In the genomic region with DNA sequence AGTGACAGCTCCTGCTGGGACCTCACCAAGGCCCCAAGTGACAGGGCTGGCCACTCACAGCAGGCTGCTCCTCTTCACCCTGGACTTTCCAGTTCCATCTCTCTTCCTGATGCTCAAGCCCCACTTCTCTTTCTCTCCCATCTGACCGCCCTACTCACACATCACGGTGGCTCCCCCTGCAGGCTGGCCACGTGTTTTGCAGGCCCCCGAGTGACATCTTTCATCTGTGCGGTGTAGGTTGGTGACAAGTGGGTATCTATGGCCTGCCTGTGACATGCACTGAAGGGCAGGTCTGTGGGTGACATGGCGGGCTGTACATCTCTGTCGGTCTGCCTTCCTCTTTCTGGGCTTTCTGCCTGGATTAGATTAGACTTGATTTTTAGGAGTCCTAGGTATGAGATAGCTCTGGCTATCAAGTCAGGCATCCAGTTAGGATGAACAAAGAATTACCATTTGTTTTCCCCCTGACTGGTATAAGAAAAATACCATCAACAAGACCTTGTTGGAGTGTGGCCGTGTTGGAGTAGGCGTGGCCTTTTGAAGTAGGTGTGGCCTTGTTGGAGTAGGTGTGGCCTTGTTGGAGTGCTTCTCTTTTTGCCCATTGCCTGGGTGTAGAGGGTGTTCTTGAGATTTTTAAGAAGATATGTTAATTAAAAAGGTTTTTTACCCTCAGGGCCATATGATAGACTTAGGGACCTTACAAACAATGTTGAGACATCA, we compare ENCODE assay signal across 9 mouse cellular contexts.
DNase-seq lines count a peak whose midpoint lies in the region; ATAC-seq and TF ChIP-seq lines count a peak whose summit lies in the region.
"Had no signal": no experiment of that assay in that cellular context is flagged by ENCODE, and none has a peak within 500 bp of the region (broad histone marks: within the 10 kb centered on the region; RNA-seq: fewer than 3 reads in every experiment).

No protein-coding gene starts in this region.

- H3K4me3 ChIP-seq in kidney, adult 2 months (ENCODE audit: insufficient read depth, low read depth, low read length), result no peak overlapping the region
- no peak overlapping the region for H3K4me3 ChIP-seq in kidney, embryonic 15.5 days (replicated peaks)
- H3K4me3 ChIP-seq in E14TG2a.4 (replicated peaks; ENCODE audit: low read length), result no peak overlapping the region
- no peak overlapping the region for H3K4me3 ChIP-seq in midbrain, postnatal 0 days (ENCODE audit: low read depth, low read length)
- H3K4me3 ChIP-seq: stomach, embryonic 15.5 days had no signal

- H3K4me2 ChIP-seq in kidney, embryonic 15.5 days, result no peak overlapping the region
- H3K4me2 ChIP-seq in midbrain, postnatal 0 days (ENCODE audit: low read depth, low read length, poor library complexity, severe bottlenecking), result no peak overlapping the region
- H3K4me2 ChIP-seq: stomach, embryonic 15.5 days had no signal

- no peak for ATAC-seq in kidney, embryonic 15.5 days (replicated peaks; ENCODE audit: low FRiP score)
- ATAC-seq in midbrain, postnatal 0 days (ENCODE audit: low FRiP score), result no peak

- H3K9me3 ChIP-seq in kidney, embryonic 15.5 days (replicated peaks), result no peaks in the 10 kb centered on the region
- peaks cover 21% of the 10 kb centered on the region for H3K9me3 ChIP-seq in E14TG2a.4 (ENCODE audit: low read length)
- no peaks in the 10 kb centered on the region for H3K9me3 ChIP-seq in midbrain, postnatal 0 days (ENCODE audit: low read length)
- H3K9me3 ChIP-seq: stomach, embryonic 15.5 days had no signal

- no peak for TF ChIP-seq POLR2A in kidney, adult 2 months (IDR thresholded peaks at IDR 0.05; ENCODE audit: low read depth, low read length)

- no peaks in the 10 kb centered on the region for H3K36me3 ChIP-seq in kidney, adult 2 months (ENCODE audit: control insufficient read depth, insufficient read depth, low read length)
- H3K36me3 ChIP-seq in kidney, embryonic 15.5 days, result no peaks in the 10 kb centered on the region
- H3K36me3 ChIP-seq in E14TG2a.4 (ENCODE audit: insufficient read depth, low read length), result no peaks in the 10 kb centered on the region
- H3K36me3 ChIP-seq in midbrain, postnatal 0 days (ENCODE audit: insufficient read depth, low read length), result no peaks in the 10 kb centered on the region
- H3K36me3 ChIP-seq: stomach, embryonic 15.5 days had no signal

- H3K27me3 ChIP-seq in kidney, adult 2 months (replicated peaks; ENCODE audit: control insufficient read depth, insufficient read depth, low read length), result no peaks in the 10 kb centered on the region
- no peaks in the 10 kb centered on the region for H3K27me3 ChIP-seq in kidney, embryonic 15.5 days
- H3K27me3 ChIP-seq in E14TG2a.4 (ENCODE audit: insufficient read depth, low read length), result no peaks in the 10 kb centered on the region
- no peaks in the 10 kb centered on the region for H3K27me3 ChIP-seq in midbrain, postnatal 0 days (ENCODE audit: insufficient read depth, low read length)
- H3K27me3 ChIP-seq: stomach, embryonic 15.5 days had no signal

- DNase-seq in kidney, adult 2 months, result no peak
- DNase-seq in cerebellum, adult 11-12 months, result peak; percentile 25
- no peak for DNase-seq in midbrain, postnatal 0 days (ENCODE audit: low spot score)
- no peak for DNase-seq in layer of hippocampus, postnatal 25 days (ENCODE audit: extremely low spot score in 1 of 2, low spot score in 1 of 2)
- DNase-seq in kidney, postnatal 10 days, result no peak
- DNase-seq in kidney, adult 9 months, result no peak

- no peak overlapping the region for H3K9ac ChIP-seq in kidney, embryonic 15.5 days
- no peak overlapping the region for H3K9ac ChIP-seq in midbrain, postnatal 0 days (replicated peaks; ENCODE audit: low read length, poor library complexity, severe bottlenecking)
- H3K9ac ChIP-seq: stomach, embryonic 15.5 days had no signal

- 67% methylated on average over 9 of the region's 9 CpGs for WGBS in kidney, adult 2 months
- WGBS in kidney, embryonic 15.5 days, result 74% methylated on average over 9 of the region's 9 CpGs
- WGBS in midbrain, postnatal 0 days, result 61% methylated on average over 9 of the region's 9 CpGs

- no peak overlapping the region for H3K27ac ChIP-seq in kidney, adult 2 months (ENCODE audit: insufficient read depth, low read depth, low read length)
- H3K27ac ChIP-seq in kidney, embryonic 15.5 days, result no peak overlapping the region
- no peak overlapping the region for H3K27ac ChIP-seq in midbrain, postnatal 0 days (ENCODE audit: low read depth, low read length)
- H3K27ac ChIP-seq: stomach, embryonic 15.5 days had no signal

- peak; percentile 47 for TF ChIP-seq CTCF in kidney, adult 2 months (conservative IDR thresholded peaks at IDR 0.05; ENCODE audit: insufficient read depth, insufficient read length, low read depth, low read length)
- TF ChIP-seq CTCF in E14TG2a.4 (conservative IDR thresholded peaks at IDR 0.05; ENCODE audit: low read length), result peak; percentile 85
- peak; percentile 44 for TF ChIP-seq CTCF in midbrain, postnatal 0 days (IDR thresholded peaks at IDR 0.05)

- no peaks in the 10 kb centered on the region for H3K4me1 ChIP-seq in kidney, adult 2 months (ENCODE audit: control insufficient read depth, insufficient read depth, low read length)
- H3K4me1 ChIP-seq in kidney, embryonic 15.5 days, result peaks cover 11% of the 10 kb centered on the region
- peaks cover 16% of the 10 kb centered on the region for H3K4me1 ChIP-seq in E14TG2a.4 (replicated peaks; ENCODE audit: low read depth, low read length)
- H3K4me1 ChIP-seq in midbrain, postnatal 0 days (ENCODE audit: insufficient read depth, low read length), result no peaks in the 10 kb centered on the region
- H3K4me1 ChIP-seq: stomach, embryonic 15.5 days had no signal
